Mouse (Mus musculus): ENCODE data around the gene Hist1h1t. TPM values are rescaled to one million over a fixed set of nuclear protein-coding genes. Genes with fewer than 3 reads are reported as not detected.

Hist1h1t gene
- not detected in 2 replicates for polyA plus RNA-seq (2012; ENCODE audit: low replicate concordance)

GRCm38 (mm10) chr13:23695514-23695913, at the start of gene Hist1h1t:
Hist1h1t (plus strand) TSS chr13:23695814.

GRCm38 (mm10) chr13:23683755-23684281, 11.8 kb upstream of the Hist1h1t start, which contains the start of the genes Hist1h2ac and Hist1h2bc:
Hist1h2ac (minus strand) TSS chr13:23683948.
Hist1h2bc (plus strand) TSS chr13:23684199.

GRCm38 (mm10) chr13:23698300-23698693, 2.7 kb downstream of the Hist1h1t start, which contains the start of gene Hist1h4c:
Hist1h4c (minus strand) TSS chr13:23698454.

GRCm38 (mm10) chr13:23710374-23711089, 14.9 kb downstream of the Hist1h1t start, which contains the start of gene Hfe:
Hfe (minus strand) TSS chr13:23710854.

GRCm38 (mm10) chr13:23738677-23739068, 43.1 kb downstream of the Hist1h1t start, which contains the start of gene Hist1h1c:
Hist1h1c (plus strand) TSS chr13:23738808.

GRCm38 (mm10) chr13:23745381-23746161, 50.0 kb downstream of the Hist1h1t start, which contains the start of gene Hist1h3c:
Hist1h3c (minus strand) TSS chr13:23745602.

Other genes with a start within 250 kb of the Hist1h1t start
- 0.12 and 0.15 TPM in 2 replicates for gene Btn1a1, start 229.9 kb upstream of the Hist1h1t start, polyA plus RNA-seq (2012; ENCODE audit: low replicate concordance)
- not detected in 2 replicates for gene Btn2a2, start 207.0 kb upstream of the Hist1h1t start, polyA plus RNA-seq (2012; ENCODE audit: low replicate concordance)
- 22.4 and 24.1 TPM in 2 replicates for gene Hist1h4h, start 164.8 kb upstream of the Hist1h1t start, polyA plus RNA-seq (2012; ENCODE audit: low replicate concordance)
- 1,274 and 2,101 TPM in 2 replicates for gene Hist1h2af, start 161.9 kb upstream of the Hist1h1t start, polyA plus RNA-seq (2012; ENCODE audit: low replicate concordance)
- 9.7 and 27.2 TPM in 2 replicates for gene Hist1h3g, start 160.4 kb upstream of the Hist1h1t start, polyA plus RNA-seq (2012; ENCODE audit: low replicate concordance)
- gene Hist1h2bh, start 152.4 kb upstream of the Hist1h1t start, polyA plus RNA-seq (2012; ENCODE audit: low replicate concordance) = 2.6 and 2.9 TPM in 2 replicates
- gene Hist1h3f, start 151.8 kb upstream of the Hist1h1t start, polyA plus RNA-seq (2012; ENCODE audit: low replicate concordance) = 7.8 and 13.9 TPM in 2 replicates
- gene Hist1h4f, start 144.2 kb upstream of the Hist1h1t start, polyA plus RNA-seq (2012; ENCODE audit: low replicate concordance) = 39.6 and 48.6 TPM in 2 replicates
- gene Hist1h1d, start 142.6 kb upstream of the Hist1h1t start, polyA plus RNA-seq (2012; ENCODE audit: low replicate concordance) = 0.89 and 1.4 TPM in 2 replicates
- gene Hist1h3e, start 133.4 kb upstream of the Hist1h1t start, polyA plus RNA-seq (2012; ENCODE audit: low replicate concordance) = 12.2 and 20.5 TPM in 2 replicates
- gene Hist1h2ae, start 124.6 kb upstream of the Hist1h1t start, polyA plus RNA-seq (2012; ENCODE audit: low replicate concordance) = 20.4 and 37.8 TPM in 2 replicates
- gene Hist1h2bg, start 124.4 kb upstream of the Hist1h1t start, polyA plus RNA-seq (2012; ENCODE audit: low replicate concordance) = 19.7 and 30.7 TPM in 2 replicates
- 15.2 and 20.1 TPM in 2 replicates for gene Hist1h2bf, start 121.6 kb upstream of the Hist1h1t start, polyA plus RNA-seq (2012; ENCODE audit: low replicate concordance)
- 1.2 and 1.8 TPM in 2 replicates for gene Hist1h2ad, start 121.4 kb upstream of the Hist1h1t start, polyA plus RNA-seq (2012; ENCODE audit: low replicate concordance)
- 1.1 and 5.4 TPM in 2 replicates for gene Hist1h3d, start 120.1 kb upstream of the Hist1h1t start, polyA plus RNA-seq (2012; ENCODE audit: low replicate concordance)
- 21.9 and 50.4 TPM in 2 replicates for gene Hist1h4d, start 114.2 kb upstream of the Hist1h1t start, polyA plus RNA-seq (2012; ENCODE audit: low replicate concordance)
- gene Hist1h2be, start 74.7 kb upstream of the Hist1h1t start, polyA plus RNA-seq (2012; ENCODE audit: low replicate concordance) = 1.7 and 2.0 TPM in 2 replicates
- 6.8 and 18.7 TPM in 2 replicates for gene Hist1h1e, start 73.3 kb upstream of the Hist1h1t start, polyA plus RNA-seq (2012; ENCODE audit: low replicate concordance)
- 1.7 and 2.0 TPM in 2 replicates for gene Hist1h2ac, start 11.9 kb upstream of the Hist1h1t start, polyA plus RNA-seq (2012; ENCODE audit: low replicate concordance)
- 3.1 and 3.3 TPM in 2 replicates for gene Hist1h2bc, start 11.6 kb upstream of the Hist1h1t start, polyA plus RNA-seq (2012; ENCODE audit: low replicate concordance)
- gene Hist1h4c, start 2.6 kb downstream of the Hist1h1t start, polyA plus RNA-seq (2012; ENCODE audit: low replicate concordance) = 3.9 and 4.0 TPM in 2 replicates
- gene Hfe, start 15.0 kb downstream of the Hist1h1t start, polyA plus RNA-seq (2012; ENCODE audit: low replicate concordance) = 5.0 and 7.1 TPM in 2 replicates
- 13.0 and 32.3 TPM in 2 replicates for gene Hist1h1c, start 43.0 kb downstream of the Hist1h1t start, polyA plus RNA-seq (2012; ENCODE audit: low replicate concordance)
- gene Hist1h3c, start 49.8 kb downstream of the Hist1h1t start, polyA plus RNA-seq (2012; ENCODE audit: low replicate concordance) = 4.9 and 12.8 TPM in 2 replicates
- 14.4 and 31.0 TPM in 2 replicates for gene Hist1h2bb, start 50.9 kb downstream of the Hist1h1t start, polyA plus RNA-seq (2012; ENCODE audit: low replicate concordance)
- 39.8 and 47.5 TPM in 2 replicates for gene Hist1h2ab, start 55.3 kb downstream of the Hist1h1t start, polyA plus RNA-seq (2012; ENCODE audit: low replicate concordance)
- gene Hist1h3b, start 56.5 kb downstream of the Hist1h1t start, polyA plus RNA-seq (2012; ENCODE audit: low replicate concordance) = 4.5 and 16.4 TPM in 2 replicates
- gene Hist1h4b, start 61.2 kb downstream of the Hist1h1t start, polyA plus RNA-seq (2012; ENCODE audit: low replicate concordance) = 7.2 and 8.6 TPM in 2 replicates
- gene Hist1h4a, start 65.4 kb downstream of the Hist1h1t start, polyA plus RNA-seq (2012; ENCODE audit: low replicate concordance) = 40.2 and 48.3 TPM in 2 replicates
- gene Hist1h3a, start 66.6 kb downstream of the Hist1h1t start, polyA plus RNA-seq (2012; ENCODE audit: low replicate concordance) = 0.45 and 5.1 TPM in 2 replicates
- gene Hist1h1a, start 67.9 kb downstream of the Hist1h1t start, polyA plus RNA-seq (2012; ENCODE audit: low replicate concordance) = 1.2 and 1.7 TPM in 2 replicates
- not detected in 2 replicates for gene Trim38, start 74.1 kb downstream of the Hist1h1t start, polyA plus RNA-seq (2012; ENCODE audit: low replicate concordance)
- not detected in 2 replicates for gene Slc17a2, start 111.2 kb downstream of the Hist1h1t start, polyA plus RNA-seq (2012; ENCODE audit: low replicate concordance)
- gene Slc17a3, start 143.6 kb downstream of the Hist1h1t start, polyA plus RNA-seq (2012; ENCODE audit: low replicate concordance) = not detected in 2 replicates
- gene Slc17a1, start 171.9 kb downstream of the Hist1h1t start, polyA plus RNA-seq (2012; ENCODE audit: low replicate concordance) = not detected in 2 replicates
- not detected in 2 replicates for gene Slc17a4, start 219.2 kb downstream of the Hist1h1t start, polyA plus RNA-seq (2012; ENCODE audit: low replicate concordance)
- not detected in 2 replicates for gene Hist1h2ba, start 238.3 kb downstream of the Hist1h1t start, polyA plus RNA-seq (2012; ENCODE audit: low replicate concordance)
- not detected in 2 replicates for gene Hist1h2aa, start 238.6 kb downstream of the Hist1h1t start, polyA plus RNA-seq (2012; ENCODE audit: low replicate concordance)